Mouse (Mus musculus) forebrain, embryonic 11.5 days (tissue): ENCODE results near the gene Hspd1. TPM values are rescaled to one million over a fixed set of nuclear protein-coding genes. Genes with fewer than 3 reads are reported as not detected.

Source experiments
- ATAC-seq: fragments of 200-750 bp; cut with Nextera tagmentation; replicated peaks from 2 replicates; pipeline ENCODE4 v1.8.0; 2017; ENCODE audit warnings: moderate TSS enrichment; ENCODE audit not compliant: low FRiP score
- DNase-seq: peaks from one replicate; pipeline ENCODE4 v3.0.0-alpha.2; 2017; ENCODE audit warnings: low spot score
- H3K27ac ChIP-seq: fragments of 300-500 bp; sonication (generic); 2 replicates; pipeline ENCODE4 v1.5.1; 2014; ENCODE audit warnings: low read depth, low read length
- H3K27me3 ChIP-seq: fragments of 300-500 bp; sonication (generic); 2 replicates; pipeline ENCODE4 v1.6.1; 2014; ENCODE audit warnings: mild to moderate bottlenecking, low read length, mixed read lengths; ENCODE audit not compliant: control insufficient read depth, insufficient read depth
- H3K36me3 ChIP-seq: fragments of 300-500 bp; sonication (generic); 2 replicates; pipeline ENCODE4 v1.6.1; 2014; ENCODE audit warnings: mild to moderate bottlenecking, low read length, moderate library complexity, mixed read lengths; ENCODE audit not compliant: control insufficient read depth, insufficient read depth
- H3K4me1 ChIP-seq: fragments of 300-500 bp; sonication (generic); replicated peaks from 2 replicates; pipeline ENCODE4 v1.6.1; 2014; ENCODE audit warnings: low read length, mixed read lengths; ENCODE audit not compliant: control insufficient read depth, insufficient read depth
- H3K4me2 ChIP-seq: fragments of 300-500 bp; sonication (generic); 2 replicates; pipeline ENCODE4 v1.6.1; 2014; ENCODE audit warnings: low read depth, mild to moderate bottlenecking, low read length, moderate library complexity, mixed read lengths; ENCODE audit not compliant: severe bottlenecking
- H3K4me3 ChIP-seq: fragments of 300-500 bp; sonication (generic); 2 replicates; pipeline ENCODE4 v1.5.1; 2014; ENCODE audit warnings: low read depth, low read length
- H3K9ac ChIP-seq: fragments of 300-500 bp; sonication (generic); 2 replicates; pipeline ENCODE4 v1.6.1; 2014; ENCODE audit warnings: low read length
- H3K9me3 ChIP-seq: fragments of 300-500 bp; sonication (generic); 2 replicates; pipeline ENCODE4 v1.6.1; 2016; ENCODE audit warnings: low read length, mixed read lengths; ENCODE audit not compliant: control insufficient read depth
- WGBS: fragments of 180-500 bp; shearing (Covaris S2); extraction: QIAGEN DNeasy Blood & Tissue Kit; methylation state at CpG from one replicate; pipeline ENCODE4 v1.1.7; 2014; 5-methylcytosine and 5-hydroxymethylcytosine counted together
- polyA plus RNA-seq: library from polyadenylated mRNA; unstranded; fragments of >200 nt; fragmentation: Nextera tagmentation; extraction: Ambion mirVana; gene quantifications from 2 replicates; pipeline ENCODE4 v1.2.1, GENCODE M21; 2014

The Hspd1 gene
- polyA plus RNA-seq, 1 experiment from 2014 or later, result 416 TPM

- H3K9ac ChIP-seq, result no peak overlapping the region
- ATAC-seq, result no peak
- no peaks in the 10 kb centered on the region for H3K9me3 ChIP-seq
- no peak for DNase-seq
- H3K36me3 ChIP-seq, result peaks cover 4% of the 10 kb centered on the region; the same call in 1 of the 2 replicates
- no peaks in the 10 kb centered on the region; the same call in 1 of the 2 replicates for H3K4me1 ChIP-seq
- whole genome bisulfite sequencing, result 90% methylated on average over 2 of the region's 2 CpGs
- no peak overlapping the region for H3K4me2 ChIP-seq
- no peaks in the 10 kb centered on the region for H3K27me3 ChIP-seq
- no peak overlapping the region for H3K4me3 ChIP-seq
- H3K27ac ChIP-seq, result no peak overlapping the region
Observed at GRCm38 (mm10) chr1:55092056-55092455, 4.0 kb upstream of the Hspd1 start.

DNA sequence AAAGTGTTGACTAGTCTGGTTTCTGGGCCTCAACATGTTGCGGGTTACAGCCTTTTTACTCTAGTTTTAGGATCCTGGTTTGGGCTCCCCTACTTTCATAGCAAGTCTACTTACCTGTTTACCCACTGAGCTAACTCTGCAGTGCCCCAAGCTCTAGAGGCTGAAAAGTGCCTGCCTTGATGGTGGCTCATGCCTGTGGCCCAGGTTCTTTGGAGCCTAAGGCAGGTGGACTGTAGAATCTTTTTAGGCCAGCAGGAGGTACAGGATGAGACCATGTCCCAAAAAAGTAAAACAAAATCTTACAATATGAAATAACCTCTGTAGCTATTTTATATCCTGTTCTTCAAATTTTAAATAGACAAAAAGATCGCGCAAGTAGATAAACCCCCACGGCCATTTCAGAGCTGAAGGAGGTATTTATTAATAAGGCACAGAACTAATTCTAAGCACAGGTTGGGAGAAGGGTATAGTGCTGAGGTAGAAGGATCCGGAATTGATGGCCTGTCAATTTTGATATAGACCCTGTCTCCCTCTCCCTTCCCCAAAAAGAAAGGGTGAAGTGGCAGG lies 1.5 kb upstream of the Hspd1 start:
- no peak for ATAC-seq
- peak overlapping the region; percentile 85 for H3K4me2 ChIP-seq
- no peak for DNase-seq
- H3K9me3 ChIP-seq, result no peaks in the 10 kb centered on the region
- peak overlapping the region; percentile 91 for H3K4me3 ChIP-seq
- H3K36me3 ChIP-seq, result peaks cover 4% of the 10 kb centered on the region; the same call in 1 of the 2 replicates
- H3K4me1 ChIP-seq, result peaks cover 6% of the 10 kb centered on the region
- WGBS, result 89% methylated on average over 5 of the region's 5 CpGs
- H3K27me3 ChIP-seq, result no peaks in the 10 kb centered on the region
- no peak overlapping the region for H3K27ac ChIP-seq
- peak overlapping the region; percentile 95; the same call in 1 of the 2 replicates for H3K9ac ChIP-seq

GRCm38 (mm10) chr1:55088611-55089497 lies 811 bp upstream of the Hspd1 start:
- H3K27me3 ChIP-seq, result no peaks in the 10 kb centered on the region
- 12% methylated on average over 16 of the region's 16 CpGs for WGBS
- H3K4me1 ChIP-seq, result peaks cover 6% of the 10 kb centered on the region
- DNase-seq (no peak), ATAC-seq (no peak)
- H3K4me2 ChIP-seq, result peak overlapping the region; percentile 85
- H3K27ac ChIP-seq, result peak overlapping the region; percentile 94
- H3K9me3 ChIP-seq, result no peaks in the 10 kb centered on the region
- H3K4me3 ChIP-seq, result peak overlapping the region; percentile 91
- peak overlapping the region; percentile 95 for H3K9ac ChIP-seq
- peaks cover 7% of the 10 kb centered on the region; the same call in 1 of the 2 replicates for H3K36me3 ChIP-seq

- Histone ChIP-seq H3K9ac (peak overlapping the region; percentile 95), H3K4me2 (peak overlapping the region; percentile 85), H3K27me3 (no peaks in the 10 kb centered on the region), H3K36me3 (peaks cover 16% of the 10 kb centered on the region), H3K4me3 (peak overlapping the region; percentile 91), H3K9me3 (no peaks in the 10 kb centered on the region; the same call in 1 of the 2 replicates), H3K27ac (peak overlapping the region; percentile 94), H3K4me1 (peaks cover 6% of the 10 kb centered on the region)
- DNase-seq, result no peak
- ATAC-seq, result peak; percentile 67
- under 1% methylated on average over 42 of the region's 57 CpGs for WGBS
Observed at GRCm38 (mm10) chr1:55087401-55087904, 590 bp downstream of the Hspd1 start.

DNA sequence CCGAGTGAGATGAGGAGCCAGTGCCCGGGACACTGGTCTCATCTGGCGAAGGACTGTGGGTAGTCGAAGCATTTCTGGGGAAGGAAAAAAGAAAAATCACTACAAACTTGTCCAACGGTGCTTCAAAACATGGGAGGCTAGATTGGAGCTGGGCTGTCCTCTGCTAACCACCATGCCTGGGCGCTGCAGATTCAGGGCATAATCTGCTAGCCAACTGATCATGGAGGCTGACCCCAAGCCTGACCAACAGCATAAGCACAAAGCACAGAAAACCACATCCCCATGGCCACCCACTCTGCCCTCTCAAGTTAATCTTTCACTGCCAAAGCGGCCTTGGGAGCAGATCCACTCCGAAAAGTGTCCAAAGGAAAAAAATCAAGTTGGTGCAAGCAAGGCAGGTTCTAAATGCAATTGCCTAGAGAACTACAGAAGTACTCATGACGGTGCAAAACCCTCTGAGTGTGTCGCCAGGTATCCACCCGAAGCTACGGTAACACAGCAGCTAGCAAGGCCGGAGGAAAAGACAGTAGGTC lies 1.1 kb downstream of the Hspd1 start:
- peak overlapping the region; percentile 91 for H3K4me3 ChIP-seq
- no peaks in the 10 kb centered on the region; the same call in 1 of the 2 replicates for H3K9me3 ChIP-seq
- H3K4me1 ChIP-seq, result peaks cover 6% of the 10 kb centered on the region
- H3K27me3 ChIP-seq, result no peaks in the 10 kb centered on the region
- peaks cover 20% of the 10 kb centered on the region for H3K36me3 ChIP-seq
- H3K27ac ChIP-seq, result peak overlapping the region; percentile 94; the same call in 1 of the 2 replicates
- peak overlapping the region; percentile 85 for H3K4me2 ChIP-seq
- peak; percentile 53 for DNase-seq
- WGBS, result under 1% methylated on average over 13 of the region's 13 CpGs
- ATAC-seq, result no peak
- H3K9ac ChIP-seq, result peak overlapping the region; percentile 95

GRCm38 (mm10) chr1:55085781-55086366 lies 2.2 kb downstream of the Hspd1 start:
- WGBS, result 56% methylated on average over 7 of the region's 7 CpGs
- no peaks in the 10 kb centered on the region for H3K27me3 ChIP-seq
- DNase-seq, result no peak
- peak overlapping the region; percentile 85 for H3K4me2 ChIP-seq
- no peak for ATAC-seq
- H3K9me3 ChIP-seq, result no peaks in the 10 kb centered on the region; the same call in 1 of the 2 replicates
- 0 out of 2 replicates have a peak overlapping the region, but pooled peaks have one; percentile 10 for H3K9ac ChIP-seq
- H3K4me1 ChIP-seq, result peaks cover 6% of the 10 kb centered on the region
- no peak overlapping the region for H3K27ac ChIP-seq
- H3K36me3 ChIP-seq, result peaks cover 22% of the 10 kb centered on the region
- H3K4me3 ChIP-seq, result peak overlapping the region; percentile 91

GRCm38 (mm10) chr1:55082106-55082505 lies 5.9 kb downstream of the Hspd1 start:
- Histone ChIP-seq H3K4me2 (no peak overlapping the region), H3K4me3 (no peak overlapping the region), H3K9ac (no peak overlapping the region), H3K9me3 (no peaks in the 10 kb centered on the region; the same call in 1 of the 2 replicates), H3K36me3 (peaks cover 30% of the 10 kb centered on the region), H3K27ac (no peak overlapping the region), H3K27me3 (no peaks in the 10 kb centered on the region), H3K4me1 (peaks cover 6% of the 10 kb centered on the region)
- 77% methylated on average over 1 of the region's 1 CpGs for WGBS
- DNase-seq, result no peak
- ATAC-seq, result no peak

DNA sequence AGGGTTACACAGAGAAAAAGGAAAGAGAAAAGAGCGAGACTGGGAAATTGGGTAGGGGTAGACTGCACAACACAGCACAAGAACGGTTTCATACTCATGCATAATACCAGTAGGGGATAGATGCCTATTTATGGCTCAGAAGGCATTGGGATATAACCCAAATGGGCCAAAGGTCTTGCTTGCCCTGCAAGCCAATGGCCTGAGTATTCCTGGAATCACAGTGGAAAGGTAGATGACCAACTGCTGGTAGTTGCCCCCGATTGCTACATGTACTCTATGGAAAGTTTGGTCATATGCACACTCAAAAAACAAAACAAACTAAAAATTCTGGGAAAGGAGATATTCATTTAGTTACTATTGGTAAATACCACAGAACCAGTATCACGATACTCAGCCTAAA lies 8.4 kb downstream of the Hspd1 start:
- ATAC-seq, result no peak
- no peak overlapping the region for H3K4me3 ChIP-seq

More for the DNA sequence above, 8.4 kb downstream of the Hspd1 start:
- H3K4me1 ChIP-seq, result no peaks in the 10 kb centered on the region; the same call in 1 of the 2 replicates
- H3K27me3 ChIP-seq, result no peaks in the 10 kb centered on the region
- WGBS, result 93% methylated on average over 4 of the region's 4 CpGs
- no peak for DNase-seq
- peaks cover 30% of the 10 kb centered on the region for H3K36me3 ChIP-seq
- H3K9ac ChIP-seq, result no peak overlapping the region
- no peak overlapping the region for H3K27ac ChIP-seq
- no peak overlapping the region for H3K4me2 ChIP-seq
- no peaks in the 10 kb centered on the region; the same call in 1 of the 2 replicates for H3K9me3 ChIP-seq
